Comparison of ENCODE assay signal across 9 mouse cellular contexts in the genomic region with DNA sequence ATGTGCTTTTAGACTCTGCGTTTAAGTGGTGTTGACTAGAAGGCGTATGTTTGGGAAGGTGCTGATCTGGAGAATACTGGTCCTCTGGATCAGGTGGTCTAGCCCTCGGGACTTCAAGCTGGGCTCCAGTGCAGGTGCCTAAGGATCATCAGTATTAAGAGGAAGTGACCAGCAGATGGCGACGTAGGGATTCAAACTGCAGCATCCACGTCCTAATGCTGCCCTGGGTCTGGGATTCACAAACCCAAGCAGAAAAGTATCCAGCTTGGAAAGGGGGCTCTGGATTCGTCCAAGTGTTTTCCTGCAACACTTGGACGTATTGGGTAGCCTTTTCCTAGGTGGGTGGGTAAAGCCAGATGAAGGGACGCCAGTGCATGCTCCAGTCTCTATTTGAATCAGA.
DNase-seq lines count a peak whose midpoint lies in the region; ATAC-seq lines count a peak whose summit lies in the region.
"Had no signal": no experiment of that assay in that cellular context is flagged by ENCODE, and none has a peak within 500 bp of the region (broad histone marks: within the 10 kb centered on the region; RNA-seq: fewer than 3 reads in every experiment).

No protein-coding gene starts in this region.

- DNase-seq in urinary bladder, postnatal 25 days (ENCODE audit: low spot score): peak; percentile 20
- no peak for DNase-seq in urinary bladder, postnatal 10 days (ENCODE audit: low spot score)
- peak; percentile 64 to 80 for DNase-seq in cerebellum, postnatal 36 days
- DNase-seq in gastrocnemius, postnatal 10 days: peak; percentile 50
- peak; percentile 6 to 43 for DNase-seq in kidney, adult 8-10 months

- no peak overlapping the region for H3K27ac ChIP-seq in limb, embryonic 12.5 days
- H3K27ac ChIP-seq in neural tube, embryonic 12.5 days: no peak overlapping the region
- H3K27ac ChIP-seq: liver, embryonic 15.5 days had no signal

- no peaks in the 10 kb centered on the region for H3K9me3 ChIP-seq in limb, embryonic 12.5 days
- no peaks in the 10 kb centered on the region for H3K9me3 ChIP-seq in neural tube, embryonic 12.5 days
- H3K9me3 ChIP-seq: liver, embryonic 15.5 days had no signal

- peak; percentile 66; the same call in 1 of the 2 replicates for ATAC-seq in limb, embryonic 12.5 days (ENCODE audit: insufficient number of reproducible peaks, insufficient read depth, low FRiP score, low TSS enrichment, low read depth)
- ATAC-seq in neural tube, embryonic 12.5 days (ENCODE audit: low FRiP score, low read depth): peak; percentile 48; the same call in 1 of the 2 replicates
- no peak for ATAC-seq in activated CD4-positive, CD25-positive, alpha-beta regulatory T cell, adult 4 months

- no peaks in the 10 kb centered on the region for H3K27me3 ChIP-seq in limb, embryonic 12.5 days
- H3K27me3 ChIP-seq in neural tube, embryonic 12.5 days (replicated peaks): no peaks in the 10 kb centered on the region
- H3K27me3 ChIP-seq: liver, embryonic 15.5 days had no signal

- no peaks in the 10 kb centered on the region for H3K4me1 ChIP-seq in limb, embryonic 12.5 days (replicated peaks)
- no peaks in the 10 kb centered on the region for H3K4me1 ChIP-seq in neural tube, embryonic 12.5 days
- H3K4me1 ChIP-seq: liver, embryonic 15.5 days had no signal

- no peaks in the 10 kb centered on the region for H3K36me3 ChIP-seq in limb, embryonic 12.5 days
- H3K36me3 ChIP-seq in neural tube, embryonic 12.5 days: no peaks in the 10 kb centered on the region
- H3K36me3 ChIP-seq: liver, embryonic 15.5 days had no signal

- no peak overlapping the region for H3K9ac ChIP-seq in limb, embryonic 12.5 days (replicated peaks)
- H3K9ac ChIP-seq in neural tube, embryonic 12.5 days: no peak overlapping the region
- H3K9ac ChIP-seq: liver, embryonic 15.5 days had no signal

- no peak overlapping the region for H3K4me2 ChIP-seq in limb, embryonic 12.5 days
- no peak overlapping the region for H3K4me2 ChIP-seq in neural tube, embryonic 12.5 days (replicated peaks)
- H3K4me2 ChIP-seq: liver, embryonic 15.5 days had no signal

- H3K4me3 ChIP-seq in limb, embryonic 12.5 days (replicated peaks): no peak overlapping the region
- H3K4me3 ChIP-seq in neural tube, embryonic 12.5 days: no peak overlapping the region
- H3K4me3 ChIP-seq: liver, embryonic 15.5 days had no signal

- WGBS in limb, embryonic 12.5 days: 15% methylated on average over 9 of the region's 9 CpGs
- WGBS in neural tube, embryonic 12.5 days: 17% methylated on average over 9 of the region's 9 CpGs
